Mouse (Mus musculus) stomach, postnatal 0 days (tissue): ENCODE measurements around the gene Tln2. TPM values are rescaled to one million over a fixed set of nuclear protein-coding genes. Genes with fewer than 3 reads are reported as not detected.
A peak's percentile ranks its signal among the peaks of the same experiment; 100 is the strongest.

ENCODE experiments used
- ATAC-seq: fragments of 200-750 bp; cut with Nextera tagmentation; 2 replicates; pipeline ENCODE4 v1.8.0; 2017; ENCODE audit not compliant: low FRiP score, low TSS enrichment
- DNase-seq: peaks from one replicate; pipeline ENCODE4 v3.0.0-alpha.2; 2016; ENCODE audit warnings: low spot score
- H3K27ac ChIP-seq: fragments of 300-500 bp; sonication (generic); replicated peaks from 2 replicates; pipeline ENCODE4 v1.5.1; 2014; ENCODE audit warnings: mild to moderate bottlenecking, control low read depth
- H3K27me3 ChIP-seq: fragments of 300-500 bp; sonication (generic); 2 replicates; pipeline ENCODE4 v1.6.1; 2014; ENCODE audit warnings: low read length; ENCODE audit not compliant: control insufficient read depth, insufficient read depth
- H3K36me3 ChIP-seq: fragments of 300-500 bp; sonication (generic); 2 replicates; pipeline ENCODE4 v1.6.1; 2014; ENCODE audit warnings: low read length, mixed read lengths; ENCODE audit not compliant: control insufficient read depth, insufficient read depth
- H3K4me1 ChIP-seq: fragments of 300-500 bp; sonication (generic); replicated peaks from 2 replicates; pipeline ENCODE4 v1.6.1; 2014; ENCODE audit warnings: antibody characterized with exemption; ENCODE audit not compliant: control insufficient read depth, insufficient read depth
- H3K4me2 ChIP-seq: fragments of 300-500 bp; sonication (generic); replicated peaks from 2 replicates; pipeline ENCODE4 v1.6.1; 2014; ENCODE audit warnings: low read depth, mild to moderate bottlenecking, control low read depth, moderate library complexity
- H3K4me3 ChIP-seq: fragments of 300-500 bp; sonication (generic); 2 replicates; pipeline ENCODE4 v1.5.1; 2014; ENCODE audit warnings: low read depth, low read length, control low read depth
- H3K9ac ChIP-seq: fragments of 300-500 bp; sonication (generic); 2 replicates; pipeline ENCODE4 v1.6.1; 2014; ENCODE audit warnings: mild to moderate bottlenecking, low read length, control low read depth, mixed read lengths
- H3K9me3 ChIP-seq: fragments of 300-500 bp; sonication (generic); 2 replicates; pipeline ENCODE4 v1.6.1; 2016; ENCODE audit warnings: low read length; ENCODE audit not compliant: control insufficient read depth
- CTCF ChIP-seq: IDR thresholded peaks from 2 replicates; pipeline ENCODE4 v1.5.1; 2016; ENCODE audit warnings: antibody characterized with exemption, low read depth, mild to moderate bottlenecking, moderate library complexity
- EP300 ChIP-seq: optimal IDR thresholded peaks from 2 replicates; pipeline ENCODE3; 2016; ENCODE audit warnings: antibody characterized with exemption
- whole genome bisulfite sequencing: fragments of 180-500 bp; shearing (Covaris S2); extraction: QIAGEN DNeasy Blood & Tissue Kit; methylation state at CpG from one replicate; pipeline ENCODE4 v1.1.7; 2014; 5-methylcytosine and 5-hydroxymethylcytosine counted together
- polyA plus RNA-seq: library from polyadenylated mRNA; unstranded; fragments of >200 nt; fragmentation: Nextera tagmentation; extraction: Ambion mirVana; gene quantifications from 2 replicates; pipeline ENCODE4 v1.2.1, GENCODE M21; 2015

Gene Tln2
- polyA plus RNA-seq, 1 experiment from 2014 or later, result 17.5 TPM

- Histone ChIP-seq H3K36me3 (no peaks in the 10 kb centered on the region; the same call in none of the 2 replicates), H3K9me3 (no peaks in the 10 kb centered on the region), H3K27me3 (no peaks in the 10 kb centered on the region), H3K9ac (no peak overlapping the region), H3K27ac (no peak overlapping the region), H3K4me3 (no peak overlapping the region), H3K4me2 (no peak overlapping the region), H3K4me1 (no peaks in the 10 kb centered on the region)
- DNase-seq (no peak), ATAC-seq (no peak)
- 75% methylated on average over 5 of the region's 5 CpGs for WGBS
- no peak for TF ChIP-seq CTCF
- TF ChIP-seq EP300, result no peak
These were observed 317.8 kb downstream of the Tln2 start for GRCm38 (mm10) chr9:67241683-67242082.

- no peak for TF ChIP-seq EP300
- TF ChIP-seq CTCF, result no peak
- Histone ChIP-seq H3K4me3 (no peak overlapping the region), H3K4me2 (no peak overlapping the region), H3K9me3 (no peaks in the 10 kb centered on the region), H3K9ac (no peak overlapping the region), H3K4me1 (peaks cover 2% of the 10 kb centered on the region; the same call in 1 of the 2 replicates), H3K27ac (no peak overlapping the region), H3K27me3 (no peaks in the 10 kb centered on the region), H3K36me3 (no peaks in the 10 kb centered on the region; the same call in 1 of the 2 replicates)
- ATAC-seq (no peak), DNase-seq (no peak)
- 68% methylated on average over 9 of the region's 9 CpGs for WGBS
These were observed 319.0 kb downstream of the Tln2 start for GRCm38 (mm10) chr9:67240456-67240855.

GRCm38 (mm10) chr9:67236987-67237386 lies 322.5 kb downstream of the Tln2 start:
- WGBS, result 45% methylated on average over 3 of the region's 3 CpGs
- Histone ChIP-seq H3K4me2 (no peak overlapping the region), H3K27me3 (no peaks in the 10 kb centered on the region), H3K9ac (no peak overlapping the region), H3K9me3 (no peaks in the 10 kb centered on the region), H3K4me1 (peaks cover 5% of the 10 kb centered on the region; the same call in 1 of the 2 replicates), H3K27ac (no peak overlapping the region), H3K4me3 (no peak overlapping the region), H3K36me3 (no peaks in the 10 kb centered on the region; the same call in 1 of the 2 replicates)
- no peak for TF ChIP-seq EP300
- TF ChIP-seq CTCF, result no peak
- ATAC-seq (no peak), DNase-seq (no peak)

- WGBS, result 24% methylated on average over 12 of the region's 12 CpGs
- H3K9ac ChIP-seq, result no peak overlapping the region
- DNase-seq, result peak; percentile 26
- H3K4me3 ChIP-seq, result no peak overlapping the region
- ATAC-seq, result peak; percentile 78
- peak overlapping the region; percentile 81 for H3K27ac ChIP-seq
- no peaks in the 10 kb centered on the region for H3K9me3 ChIP-seq
- H3K36me3 ChIP-seq, result no peaks in the 10 kb centered on the region; the same call in 1 of the 2 replicates
- H3K27me3 ChIP-seq, result no peaks in the 10 kb centered on the region
- TF ChIP-seq CTCF (no peak), EP300 (peak; percentile 58)
- H3K4me1 ChIP-seq, result peaks cover 5% of the 10 kb centered on the region; the same call in 1 of the 2 replicates
- H3K4me2 ChIP-seq, result no peak overlapping the region
These were observed 323.9 kb downstream of the Tln2 start for GRCm38 (mm10) chr9:67235441-67236217.

GRCm38 (mm10) chr9:67229033-67229432 lies 330.5 kb downstream of the Tln2 start:
- Histone ChIP-seq H3K27me3 (no peaks in the 10 kb centered on the region), H3K9me3 (no peaks in the 10 kb centered on the region), H3K27ac (no peak overlapping the region), H3K9ac (no peak overlapping the region), H3K36me3 (peaks cover 8% of the 10 kb centered on the region; the same call in 1 of the 2 replicates), H3K4me3 (no peak overlapping the region), H3K4me1 (no peaks in the 10 kb centered on the region), H3K4me2 (no peak overlapping the region)
- TF ChIP-seq CTCF, result no peak
- DNase-seq (no peak), ATAC-seq (no peak)
- 72% methylated on average over 5 of the region's 5 CpGs for WGBS

GRCm38 (mm10) chr9:67220388-67220787 lies 339.1 kb downstream of the Tln2 start:
- no peak overlapping the region for H3K4me2 ChIP-seq
- H3K9me3 ChIP-seq, result no peaks in the 10 kb centered on the region
- ATAC-seq (no peak), DNase-seq (no peak)
- TF ChIP-seq CTCF (peak; percentile 76), EP300 (no peak)
- peaks cover 2% of the 10 kb centered on the region; the same call in 1 of the 2 replicates for H3K36me3 ChIP-seq
- no peaks in the 10 kb centered on the region for H3K27me3 ChIP-seq
- H3K4me1 ChIP-seq, result no peaks in the 10 kb centered on the region
- no peak overlapping the region for H3K27ac ChIP-seq
- 53% methylated on average over 3 of the region's 3 CpGs for WGBS
- no peak overlapping the region for H3K9ac ChIP-seq
- H3K4me3 ChIP-seq, result no peak overlapping the region
